Mouse (Mus musculus): ENCODE results near the gene Efnb3. TPM values are rescaled to one million over a fixed set of nuclear protein-coding genes. Genes with fewer than 3 reads are reported as not detected.
A peak's percentile ranks its signal among the peaks of the same experiment; 100 is the strongest.

Efnb3 gene
- polyA plus RNA-seq, 1 experiment from 2014 or later: 68.1 TPM

DNA sequence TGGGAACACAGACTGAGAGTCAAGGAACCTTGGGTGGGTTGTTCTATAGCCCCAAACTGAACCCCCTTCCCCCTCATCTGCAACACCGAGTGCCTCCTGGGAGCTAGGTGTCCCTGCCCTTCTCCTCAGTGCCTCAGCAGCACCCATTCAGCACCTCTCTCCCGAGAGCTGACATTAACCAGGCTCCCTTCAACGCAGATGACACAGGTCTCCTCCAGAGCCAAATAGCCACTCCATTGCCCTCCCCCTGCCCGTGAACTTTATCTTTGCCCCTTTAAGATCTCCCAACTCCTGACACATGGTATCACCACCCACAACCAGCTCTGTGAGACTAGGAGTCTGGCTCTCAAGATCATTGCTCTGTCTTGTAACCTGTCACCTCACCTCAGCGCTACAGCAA is 822 bp downstream of the Efnb3 start:
- Histone ChIP-seq H3K9ac (peak overlapping the region; percentile 99), H3K4me1 (replicated peaks) (peaks cover 69% of the 10 kb centered on the region), H3K4me3 (peak overlapping the region; percentile 87), H3K27me3 (no peaks in the 10 kb centered on the region), H3K9me3 (no peaks in the 10 kb centered on the region), H3K36me3 (peaks cover 43% of the 10 kb centered on the region), H3K4me2 (peak overlapping the region; percentile 97), H3K27ac (replicated peaks) (peak overlapping the region; percentile 87)
- no peak for ATAC-seq (ENCODE audit: low read depth)
- 19% methylated on average over 5 of the region's 5 CpGs for WGBS

DNA sequence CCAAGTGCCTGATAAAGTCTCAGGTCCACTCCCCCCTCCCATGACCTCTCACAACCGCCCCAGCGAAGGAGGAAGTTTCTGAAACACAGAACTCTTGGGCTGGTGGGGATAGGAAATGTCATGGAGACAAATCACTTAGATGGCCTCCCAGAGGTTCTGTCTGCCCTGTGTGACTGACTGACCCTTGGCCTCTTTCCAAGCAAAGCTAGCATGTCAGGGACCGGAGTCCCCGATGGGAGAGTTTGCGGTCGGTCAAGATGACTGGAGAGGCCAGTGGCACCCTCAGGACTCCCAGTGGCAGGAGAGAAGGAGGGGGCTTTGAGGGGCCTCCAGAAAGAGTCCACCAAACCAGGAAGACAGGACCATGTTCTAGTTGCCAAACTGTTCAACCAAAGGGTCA is 1.2 kb downstream of the Efnb3 start:
- ATAC-seq (ENCODE audit: low read depth): no peak
- Histone ChIP-seq H3K9ac (peak overlapping the region; percentile 99), H3K27me3 (no peaks in the 10 kb centered on the region), H3K4me3 (peak overlapping the region; percentile 87), H3K27ac (replicated peaks) (0 out of 2 replicates have a peak overlapping the region, but pooled peaks have one; percentile 39), H3K9me3 (no peaks in the 10 kb centered on the region), H3K4me1 (replicated peaks) (peaks cover 73% of the 10 kb centered on the region), H3K36me3 (peaks cover 43% of the 10 kb centered on the region), H3K4me2 (peak overlapping the region; percentile 97)
- WGBS: 24% methylated on average over 6 of the region's 6 CpGs

DNA sequence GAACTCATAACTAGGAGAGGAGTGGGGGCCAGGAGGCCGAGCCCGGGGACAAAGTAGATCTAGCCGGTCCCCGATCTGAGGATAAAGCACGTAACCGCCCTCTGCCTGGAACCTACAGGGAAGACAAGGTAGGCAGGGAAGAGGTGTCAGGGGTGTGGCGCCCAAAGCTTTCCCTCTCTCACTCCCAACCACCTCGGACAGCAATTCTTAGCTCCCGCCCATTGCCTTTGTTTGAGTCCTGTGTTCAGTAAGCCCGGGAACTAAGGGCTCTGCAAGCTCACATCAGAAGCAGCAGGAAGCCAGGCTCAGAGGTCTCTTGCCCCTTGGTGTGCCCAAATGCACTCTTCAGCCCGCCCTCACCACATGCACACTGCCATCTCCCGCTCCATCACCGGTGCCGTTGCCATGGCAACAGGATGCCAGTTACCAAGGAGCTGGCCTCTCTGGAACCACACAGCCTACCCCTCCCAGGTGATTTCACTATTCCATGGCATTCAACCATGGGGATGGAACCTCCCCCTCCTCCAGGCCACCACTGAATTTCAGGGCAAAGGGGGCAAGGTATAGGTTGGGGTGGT is 2.5 kb downstream of the Efnb3 start:
- H3K27ac ChIP-seq (replicated peaks): peak overlapping the region; percentile 39
- H3K4me3 ChIP-seq: peak overlapping the region; percentile 87
- WGBS: 15% methylated on average over 14 of the region's 14 CpGs
- peaks cover 86% of the 10 kb centered on the region for H3K4me1 ChIP-seq (replicated peaks)
- H3K27me3 ChIP-seq: no peaks in the 10 kb centered on the region
- 0 out of 2 replicates have a peak, but pooled peaks have one; percentile 7 for ATAC-seq (ENCODE audit: low read depth)
- peak overlapping the region; percentile 99 for H3K9ac ChIP-seq
- peaks cover 34% of the 10 kb centered on the region for H3K36me3 ChIP-seq
- H3K9me3 ChIP-seq: no peaks in the 10 kb centered on the region
- peak overlapping the region; percentile 97 for H3K4me2 ChIP-seq

DNA sequence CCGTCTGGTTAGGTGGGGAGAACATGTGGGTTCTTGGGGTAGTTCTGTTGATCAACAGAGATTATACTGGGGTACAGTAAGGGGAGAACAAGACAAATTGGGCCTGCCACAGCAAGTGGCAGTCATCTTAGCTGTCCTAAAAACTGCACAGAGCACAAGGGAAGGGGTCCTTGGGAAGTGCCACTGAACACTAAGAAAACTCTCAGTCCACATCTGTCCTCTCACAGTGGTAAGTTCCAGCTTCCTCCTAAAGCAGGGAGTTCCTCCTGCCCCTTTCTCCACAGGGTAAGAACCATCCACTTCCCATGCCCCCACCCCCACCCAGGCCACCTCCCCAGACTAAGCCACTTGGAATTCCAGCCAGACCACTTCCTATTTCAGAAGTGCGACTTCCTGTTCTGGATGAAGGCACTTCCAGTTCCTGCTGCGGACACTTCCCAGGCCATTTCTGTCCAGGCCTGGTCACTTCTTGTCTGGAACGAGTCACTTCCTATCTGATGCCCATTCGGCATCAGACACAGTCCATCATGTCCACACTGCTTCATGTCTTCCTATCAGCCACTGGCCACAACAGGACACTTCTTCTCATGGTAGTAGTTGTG is 5.4 kb downstream of the Efnb3 start:
- H3K36me3 ChIP-seq: peaks cover 23% of the 10 kb centered on the region; the same call in 1 of the 2 replicates
- no peaks in the 10 kb centered on the region for H3K27me3 ChIP-seq
- peak overlapping the region; percentile 6; the same call in 1 of the 2 replicates for H3K27ac ChIP-seq (replicated peaks)
- H3K4me1 ChIP-seq (replicated peaks): peaks cover 79% of the 10 kb centered on the region
- ATAC-seq (ENCODE audit: low read depth): no peak
- 89% methylated on average over 5 of the region's 5 CpGs for WGBS
- no peak overlapping the region for H3K9ac ChIP-seq
- H3K4me3 ChIP-seq: no peak overlapping the region
- no peak overlapping the region for H3K4me2 ChIP-seq
- no peaks in the 10 kb centered on the region for H3K9me3 ChIP-seq

DNA sequence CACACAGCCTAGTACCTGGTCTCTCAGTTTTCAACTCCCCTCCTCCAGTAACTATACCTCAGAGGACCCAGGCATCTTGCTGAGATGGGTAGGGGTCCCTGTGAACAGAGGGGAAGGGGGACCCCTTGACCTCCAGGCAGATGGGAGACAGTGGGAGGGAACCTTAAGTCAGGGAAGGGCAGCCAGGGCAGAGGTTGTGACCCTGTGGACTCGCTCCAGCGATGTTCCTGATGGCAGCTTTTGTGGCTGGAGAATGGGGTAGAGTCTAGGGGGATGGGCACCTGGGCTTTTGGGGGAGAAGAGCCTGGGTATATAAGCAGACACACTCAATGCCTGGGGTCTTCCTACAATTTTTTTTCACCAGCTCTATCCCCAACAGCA is 6.7 kb downstream of the Efnb3 start:
- peaks cover 79% of the 10 kb centered on the region for H3K4me1 ChIP-seq (replicated peaks)
- H3K27ac ChIP-seq (replicated peaks): peak overlapping the region; percentile 91
- WGBS: 14% methylated on average over 2 of the region's 2 CpGs
- no peaks in the 10 kb centered on the region for H3K27me3 ChIP-seq
- ATAC-seq (ENCODE audit: low read depth): no peak
- H3K9me3 ChIP-seq: no peaks in the 10 kb centered on the region
- H3K9ac ChIP-seq: peak overlapping the region; percentile 54
- H3K4me3 ChIP-seq: peak overlapping the region; percentile 1; the same call in 1 of the 2 replicates
- peak overlapping the region; percentile 48 for H3K4me2 ChIP-seq
- H3K36me3 ChIP-seq: peaks cover 23% of the 10 kb centered on the region; the same call in 1 of the 2 replicates

DNA sequence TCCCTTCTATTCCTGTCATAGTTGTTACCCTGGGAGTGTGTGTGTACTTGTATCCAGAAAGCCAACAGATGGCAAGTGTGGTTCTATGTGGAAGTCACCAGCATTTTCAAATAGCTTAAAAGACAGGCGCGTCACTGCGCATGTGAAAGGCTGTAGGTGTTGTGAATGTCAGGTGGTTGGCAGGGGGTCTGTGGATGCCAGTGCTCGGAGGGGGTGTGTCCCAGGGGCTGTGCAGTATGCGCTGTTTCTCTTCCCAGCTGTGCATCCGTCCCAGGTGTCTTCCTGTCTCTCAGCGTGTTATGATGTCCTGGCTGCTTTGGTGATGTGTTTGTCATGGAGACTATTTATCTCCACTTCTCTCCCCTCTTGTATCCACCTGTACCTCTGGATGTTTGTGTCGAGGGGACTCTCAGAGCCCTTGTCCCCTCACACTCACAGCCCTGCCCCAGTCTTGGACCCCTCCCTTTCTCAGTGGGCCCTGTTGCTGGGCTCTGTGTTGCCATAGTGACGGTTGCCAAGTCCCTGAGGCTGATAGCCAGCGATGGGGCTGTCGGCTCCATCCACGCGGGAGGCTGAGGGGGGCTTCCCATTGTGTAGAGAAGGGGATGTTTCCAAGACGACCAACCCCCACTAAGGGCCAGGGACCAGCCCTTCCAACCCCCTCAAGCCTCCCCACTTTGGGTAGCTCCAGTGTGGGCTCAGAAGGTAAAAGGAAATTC is 7.2 kb downstream of the Efnb3 start:
- H3K4me1 ChIP-seq (replicated peaks): peaks cover 79% of the 10 kb centered on the region
- peak overlapping the region; percentile 91 for H3K27ac ChIP-seq (replicated peaks)
- peak overlapping the region; percentile 1 for H3K4me3 ChIP-seq
- 15% methylated on average over 14 of the region's 14 CpGs for WGBS
- H3K9ac ChIP-seq: peak overlapping the region; percentile 54
- peak; percentile 80 for ATAC-seq (ENCODE audit: low read depth)
- H3K4me2 ChIP-seq: peak overlapping the region; percentile 48
- H3K27me3 ChIP-seq: no peaks in the 10 kb centered on the region
- H3K36me3 ChIP-seq: peaks cover 23% of the 10 kb centered on the region; the same call in 1 of the 2 replicates
- H3K9me3 ChIP-seq: no peaks in the 10 kb centered on the region

DNA sequence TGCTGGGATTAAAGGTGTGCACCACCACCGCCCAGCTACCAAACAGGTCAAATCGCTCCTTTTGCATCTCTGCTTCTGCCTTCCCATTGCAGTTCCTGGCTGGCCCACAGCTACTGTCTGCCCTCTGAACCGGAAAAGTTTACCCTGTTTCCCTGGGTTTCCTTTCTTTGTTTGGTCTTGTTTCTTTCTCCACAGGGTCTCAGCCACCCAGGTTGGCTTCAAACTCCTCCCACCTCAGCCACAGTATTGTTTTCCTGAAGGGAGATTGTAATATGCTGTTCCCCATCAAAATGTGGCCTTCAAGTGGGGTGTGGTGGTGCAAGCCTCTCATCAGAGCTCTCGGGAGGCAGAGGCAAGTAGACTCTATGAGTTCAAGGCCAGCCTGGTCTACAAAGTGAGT is 8.7 kb downstream of the Efnb3 start:
- H3K4me1 ChIP-seq (replicated peaks): peaks cover 78% of the 10 kb centered on the region

DNA sequence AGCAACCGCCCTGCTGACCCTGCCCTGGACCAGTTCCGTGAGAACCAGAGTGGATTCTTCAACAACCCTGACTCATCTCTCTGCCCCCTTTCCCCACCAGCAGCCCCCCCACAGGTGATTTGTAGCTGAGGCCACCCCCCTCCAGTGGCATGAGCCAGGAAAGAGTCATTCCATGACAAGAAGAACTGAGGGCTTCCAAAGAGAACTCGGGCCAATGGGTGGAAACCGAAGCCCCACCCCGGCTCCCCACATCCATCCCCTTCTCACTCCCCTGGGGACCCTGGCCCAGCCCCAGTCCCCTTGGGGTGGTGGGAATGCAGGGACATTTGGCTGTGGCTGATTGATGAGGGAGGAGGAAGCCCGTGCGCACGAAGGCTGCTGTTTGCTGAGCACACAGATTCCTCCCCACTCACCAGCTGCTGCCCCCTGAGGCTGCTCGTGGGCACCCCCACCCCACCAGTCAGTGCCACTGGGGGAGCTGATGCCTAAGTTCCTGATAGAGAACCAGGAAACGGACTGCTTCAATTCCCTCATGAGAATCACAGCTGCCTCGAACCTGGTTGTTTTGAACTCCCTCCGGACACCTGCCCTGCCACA is 10.8 kb downstream of the Efnb3 start, which contains the start of gene Dnah2:
Gene Dnah2, minus strand, starts transcription at position 51 of the 597 bp plus-strand sequence.
- 38% methylated on average over 12 of the region's 12 CpGs for WGBS
- no peaks in the 10 kb centered on the region for H3K27me3 ChIP-seq
- no peaks in the 10 kb centered on the region for H3K36me3 ChIP-seq
- H3K4me2 ChIP-seq: peak within 1 kb of the TSS; percentile 77
- 0 out of 2 replicates have a peak within 1 kb of the TSS, but pooled peaks have one; percentile 26 for H3K9ac ChIP-seq
- no peak within 1 kb of the TSS for H3K4me3 ChIP-seq
- no peaks in the 10 kb centered on the region for H3K9me3 ChIP-seq
- peaks cover 73% of the 10 kb centered on the region for H3K4me1 ChIP-seq (replicated peaks)
- ATAC-seq (ENCODE audit: low read depth): no peak
- peak within 1 kb of the TSS; percentile 91 for H3K27ac ChIP-seq (replicated peaks)

More for the DNA sequence above, 8.7 kb downstream of the Efnb3 start:
- no peak for ATAC-seq (ENCODE audit: low read depth)
- 61% methylated on average over 4 of the region's 4 CpGs for WGBS
- Histone ChIP-seq H3K27ac (replicated peaks) (no peak overlapping the region), H3K4me3 (no peak overlapping the region), H3K4me2 (no peak overlapping the region), H3K27me3 (no peaks in the 10 kb centered on the region), H3K36me3 (peaks cover 19% of the 10 kb centered on the region; the same call in 1 of the 2 replicates), H3K9me3 (no peaks in the 10 kb centered on the region), H3K9ac (no peak overlapping the region)

DNA sequence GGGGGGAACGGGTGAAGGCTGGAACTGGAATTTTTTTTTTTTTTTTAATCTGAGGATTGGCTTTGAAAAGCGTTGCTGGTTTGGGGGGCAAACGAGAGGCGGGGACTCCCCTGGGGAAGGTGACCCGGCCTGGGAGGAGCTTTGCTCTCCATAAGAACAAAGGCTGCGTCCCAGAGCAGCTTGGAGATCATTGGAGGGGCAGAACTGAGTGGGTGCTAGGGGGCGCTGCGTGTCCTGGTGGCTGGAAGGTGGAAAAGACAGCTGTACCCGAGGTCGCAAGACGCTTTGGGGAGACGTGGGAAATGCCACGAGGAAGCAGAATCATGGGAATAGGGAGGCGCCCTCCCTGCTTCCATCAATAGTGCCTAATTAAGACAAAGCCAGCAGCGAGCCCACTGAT is 12.9 kb downstream of the Efnb3 start:
- peak; percentile 17; the same call in 1 of the 2 replicates for ATAC-seq (ENCODE audit: low read depth)
- Histone ChIP-seq H3K9ac (peak overlapping the region; percentile 78), H3K36me3 (no peaks in the 10 kb centered on the region), H3K4me3 (peak overlapping the region; percentile 48), H3K4me1 (replicated peaks) (peaks cover 63% of the 10 kb centered on the region), H3K27me3 (no peaks in the 10 kb centered on the region), H3K4me2 (peak overlapping the region; percentile 77), H3K9me3 (no peaks in the 10 kb centered on the region), H3K27ac (replicated peaks) (peak overlapping the region; percentile 91)
- 5% methylated on average over 15 of the region's 15 CpGs for WGBS

DNA sequence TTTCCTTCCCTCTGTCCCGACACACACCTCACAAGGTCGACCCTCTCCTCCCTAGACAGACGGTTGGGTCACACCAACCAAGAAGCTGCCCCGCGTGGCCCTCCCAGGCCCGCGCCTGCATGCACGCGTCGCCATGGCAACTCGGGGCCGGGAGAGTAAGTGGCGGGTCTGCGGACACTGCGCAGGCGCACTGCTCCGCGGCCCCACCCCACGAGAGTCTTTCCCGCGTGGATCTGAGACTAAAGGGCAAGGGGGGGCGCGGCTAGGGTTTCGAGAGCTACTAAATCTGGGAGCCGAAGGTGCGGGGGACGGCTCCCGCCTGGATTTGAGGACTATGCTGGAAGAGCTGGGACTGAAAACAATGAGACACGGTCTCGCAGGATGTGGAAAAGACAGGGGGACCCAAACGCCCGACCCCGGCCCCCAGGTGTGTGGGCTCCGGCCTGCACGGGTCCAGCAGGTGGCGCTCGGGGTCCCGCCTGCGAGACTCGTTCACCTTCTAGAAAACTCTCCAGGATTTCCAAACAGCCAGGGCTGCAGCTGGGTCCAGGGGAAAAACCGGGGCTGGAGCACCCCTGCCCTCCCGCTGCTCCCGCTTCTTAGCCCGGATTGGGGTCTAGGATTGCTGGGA is 13.5 kb downstream of the Efnb3 start:
- H3K4me2 ChIP-seq: peak overlapping the region; percentile 77
- peak; percentile 69 for ATAC-seq (ENCODE audit: low read depth)
- peak overlapping the region; percentile 48 for H3K4me3 ChIP-seq
- H3K27me3 ChIP-seq: no peaks in the 10 kb centered on the region
- H3K36me3 ChIP-seq: no peaks in the 10 kb centered on the region
- H3K4me1 ChIP-seq (replicated peaks): peaks cover 60% of the 10 kb centered on the region
- H3K9me3 ChIP-seq: no peaks in the 10 kb centered on the region
- H3K9ac ChIP-seq: peak overlapping the region; percentile 78
- WGBS: under 1% methylated on average over 44 of the region's 44 CpGs
- H3K27ac ChIP-seq (replicated peaks): peak overlapping the region; percentile 91

DNA sequence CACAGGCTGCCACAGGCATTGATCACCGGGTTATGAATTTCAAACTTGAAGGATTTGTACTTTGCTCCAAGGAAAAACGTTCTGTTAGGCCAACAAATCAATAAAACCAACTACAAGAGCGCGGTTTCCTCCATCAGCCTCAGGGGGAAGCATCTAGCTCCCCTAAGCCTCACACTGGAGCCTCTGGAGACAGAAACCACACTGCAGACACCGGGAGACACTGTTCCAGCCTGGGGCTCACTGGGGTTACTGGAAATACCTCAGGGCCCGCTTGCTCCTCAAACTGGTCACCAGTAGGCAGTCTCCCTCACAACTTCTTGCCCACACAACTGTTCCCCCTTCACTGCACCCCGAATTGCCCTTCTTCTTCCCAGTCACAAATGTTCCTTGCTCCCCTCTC is 14.0 kb downstream of the Efnb3 start:
- H3K4me1 ChIP-seq (replicated peaks): peaks cover 60% of the 10 kb centered on the region
- H3K4me2 ChIP-seq: peak overlapping the region; percentile 77
- peak overlapping the region; percentile 91 for H3K27ac ChIP-seq (replicated peaks)
- WGBS: 8% methylated on average over 7 of the region's 7 CpGs
- H3K9me3 ChIP-seq: no peaks in the 10 kb centered on the region
- H3K9ac ChIP-seq: peak overlapping the region; percentile 78
- ATAC-seq (ENCODE audit: low read depth): no peak
- peak overlapping the region; percentile 48 for H3K4me3 ChIP-seq
- H3K27me3 ChIP-seq: no peaks in the 10 kb centered on the region
- H3K36me3 ChIP-seq: no peaks in the 10 kb centered on the region
